Mouse (Mus musculus): ENCODE measurements around the gene Dync1i2. TPM values are rescaled to one million over a fixed set of nuclear protein-coding genes. Genes with fewer than 3 reads are reported as not detected.

Gene Dync1i2
- total and polyA plus RNA-seq, 3 experiments: 22.9 to 74.3 (median 38.6) TPM

GRCm38 (mm10) chr2:71250841-71251240, 39.3 kb downstream of the Dync1i2 start:
- dilution Hi-C loops (cut with MboI; ENCODE audit: extremely low pct_ligation_motif_present, extremely low pct_unique_long_range_greater_than_20kb, low sequenced_read_pairs): no loop called here
- no peaks in the 10 kb centered on the region for H3K9me3 ChIP-seq (replicated peaks; ENCODE audit: low read length)
- H3K9ac ChIP-seq (ENCODE audit: insufficient read depth, low read depth): no peak overlapping the region
- peaks cover 37 to 75% of the 10 kb centered on the region in 2 experiments for H3K36me3 ChIP-seq (replicated peaks in 1 of 2; ENCODE audit: control insufficient read depth in 1 of 2, insufficient read depth in 1 of 2, low read length in 1 of 2)
- H3K27me3 ChIP-seq (replicated peaks): no peaks in the 10 kb centered on the region
- no peak overlapping the region for H3K4me3 ChIP-seq (replicated peaks in 1 of 3; ENCODE audit: low read depth in 2 of 3, low read length in 2 of 3, poor library complexity in 1 of 3)
- H3K4me1 ChIP-seq (ENCODE audit: control insufficient read depth in 1 of 2, insufficient read depth in 2 of 2): peaks cover 0 to 2% of the 10 kb centered on the region in 2 experiments; a peak in 1 of 4 replicates
- TF ChIP-seq MXI1 (IDR thresholded peaks at IDR 0.05; ENCODE audit: low read depth, low read length) (no peak), TCF12 (IDR thresholded peaks at IDR 0.05; ENCODE audit: low read depth, low read length) (no peak), ZNF384 (IDR thresholded peaks at IDR 0.05; ENCODE audit: low read depth, low read length) (no peak), CTCF (conservative IDR thresholded peaks at IDR 0.05 in 1 of 2, IDR thresholded peaks at IDR 0.05 in 1 of 2; ENCODE audit: low read depth in 2 of 2, low read length in 2 of 2) (peak in 1 of 2 experiments; percentile 61; a peak in 2 of 4 replicates), SMC3 (IDR thresholded peaks at IDR 0.05; ENCODE audit: low read depth, low read length) (peak; percentile 37), CHD1 (IDR thresholded peaks at IDR 0.05; ENCODE audit: low read depth, low read length) (no peak), RAD21 (IDR thresholded peaks at IDR 0.05; ENCODE audit: low read depth, low read length) (peak; percentile 62), BHLHE40 (IDR thresholded peaks at IDR 0.05; ENCODE audit: low read depth, low read length) (no peak), JUN (IDR thresholded peaks at IDR 0.05; ENCODE audit: insufficient read depth, low read depth, low read length) (no peak), MEF2A (IDR thresholded peaks at IDR 0.05; ENCODE audit: borderline replicate concordance, low read depth, low read length) (no peak), NELFE (IDR thresholded peaks at IDR 0.05; ENCODE audit: low read depth, low read length) (no peak)
- H3K4me2 ChIP-seq (ENCODE audit: insufficient read depth, low read depth, poor library complexity, severe bottlenecking): no peak overlapping the region
- peak; percentile 16 for DNase-seq (ENCODE audit: extremely low read depth)
- no peaks in the 10 kb centered on the region; the same call in 1 of the 2 replicates for H3K79me2 ChIP-seq (replicated peaks; ENCODE audit: control insufficient read depth, extremely low read depth, insufficient read depth, poor library complexity, severe bottlenecking)
- in situ Hi-C loops (cut with MboI; ENCODE audit: low pct_ligation_motif_present, low pct_unique_long_range_greater_than_20kb, low sequenced_read_pairs): no loop called here
- H3K27ac ChIP-seq (ENCODE audit: insufficient read depth, low read depth): no peak overlapping the region

- H3K27me3 ChIP-seq (replicated peaks): no peaks in the 10 kb centered on the region
- peaks cover 56 to 86% of the 10 kb centered on the region in 2 experiments for H3K36me3 ChIP-seq (replicated peaks in 1 of 2; ENCODE audit: control insufficient read depth in 1 of 2, insufficient read depth in 1 of 2, low read length in 1 of 2)
- H3K4me1 ChIP-seq (ENCODE audit: control insufficient read depth in 1 of 2, insufficient read depth in 2 of 2): no peaks in the 10 kb centered on the region; a peak in 1 of 4 replicates
- no peak overlapping the region for H3K27ac ChIP-seq (ENCODE audit: insufficient read depth, low read depth)
- H3K4me3 ChIP-seq (replicated peaks in 1 of 3; ENCODE audit: low read depth in 2 of 3, low read length in 2 of 3, poor library complexity in 1 of 3): no peak overlapping the region
- in situ Hi-C loops (cut with MboI; ENCODE audit: low pct_ligation_motif_present, low pct_unique_long_range_greater_than_20kb, low sequenced_read_pairs) (no loop called here), dilution Hi-C loops (cut with MboI; ENCODE audit: extremely low pct_ligation_motif_present, extremely low pct_unique_long_range_greater_than_20kb, low sequenced_read_pairs) (no loop called here)
- no peak for DNase-seq (ENCODE audit: extremely low read depth)
- H3K9ac ChIP-seq (ENCODE audit: insufficient read depth, low read depth): no peak overlapping the region
- TF ChIP-seq MEF2A (IDR thresholded peaks at IDR 0.05; ENCODE audit: borderline replicate concordance, low read depth, low read length) (no peak), SIN3A (IDR thresholded peaks at IDR 0.05; ENCODE audit: low read length) (no peak), JUN (IDR thresholded peaks at IDR 0.05; ENCODE audit: insufficient read depth, low read depth, low read length) (no peak), HCFC1 (IDR thresholded peaks at IDR 0.05; ENCODE audit: low read depth, low read length) (no peak), IRF4 (IDR thresholded peaks at IDR 0.05; ENCODE audit: low read depth, low read length) (no peak), JUND (conservative IDR thresholded peaks at IDR 0.05; ENCODE audit: low read depth, low read length) (no peak), CHD2 (IDR thresholded peaks at IDR 0.05; ENCODE audit: low read length) (no peak), KAT2A (IDR thresholded peaks at IDR 0.05; ENCODE audit: insufficient replicate concordance, low read length) (no peak), PAX5 (IDR thresholded peaks at IDR 0.05; ENCODE audit: low read length) (no peak)
- no peaks in the 10 kb centered on the region; the same call in 1 of the 2 replicates for H3K79me2 ChIP-seq (replicated peaks; ENCODE audit: control insufficient read depth, extremely low read depth, insufficient read depth, poor library complexity, severe bottlenecking)
- no peaks in the 10 kb centered on the region for H3K9me3 ChIP-seq (replicated peaks; ENCODE audit: low read length)
- H3K4me2 ChIP-seq (ENCODE audit: insufficient read depth, low read depth, poor library complexity, severe bottlenecking): no peak overlapping the region
Observed at GRCm38 (mm10) chr2:71254836-71255235, 43.3 kb downstream of the Dync1i2 start.
